Mouse (Mus musculus): ENCODE results near the gene Arhgap20. TPM values are rescaled to one million over a fixed set of nuclear protein-coding genes. Genes with fewer than 3 reads are reported as not detected.

Gene Arhgap20
- polyA plus RNA-seq, 1 experiment from 2014 or later, result 2.2 TPM

- Histone ChIP-seq H3K9me3 (replicated peaks) (no peaks in the 10 kb centered on the region), H3K36me3 (no peaks in the 10 kb centered on the region), H3K4me1 (no peaks in the 10 kb centered on the region), H3K27ac (replicated peaks) (no peak overlapping the region), H3K27me3 (ENCODE audit: low read depth, poor library complexity, severe bottlenecking) (no peaks in the 10 kb centered on the region), H3K4me3 (no peak overlapping the region)
- DNase-seq (ENCODE audit: low spot score), result no peak
- WGBS, result 83% methylated on average over 4 of the region's 4 CpGs
Measured at GRCm38 (mm10) chr9:51883319-51883718, 118.2 kb downstream of the Arhgap20 start.

DNA sequence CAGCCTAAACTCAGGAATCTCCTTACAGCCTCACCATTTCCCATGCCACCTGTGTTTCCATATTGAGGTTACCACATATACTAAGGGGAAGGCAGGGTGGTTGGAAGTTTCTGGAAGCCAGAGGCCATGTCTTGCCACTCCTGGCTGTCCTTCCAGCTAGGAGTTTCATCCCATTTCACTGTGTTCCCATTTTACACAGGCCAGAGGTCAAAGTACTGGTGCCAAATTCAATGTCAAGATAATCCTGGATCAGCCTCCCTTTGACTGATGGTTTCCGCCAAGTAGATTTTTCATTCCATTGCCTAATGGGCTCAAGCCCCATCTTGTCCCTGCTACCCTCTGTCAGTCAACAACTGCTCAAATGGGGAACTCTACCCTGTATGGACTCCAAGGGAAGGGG, 127.8 kb downstream of the Arhgap20 start:
- Histone ChIP-seq H3K4me1 (no peaks in the 10 kb centered on the region), H3K36me3 (no peaks in the 10 kb centered on the region), H3K27ac (replicated peaks) (no peak overlapping the region), H3K4me3 (no peak overlapping the region), H3K9me3 (replicated peaks) (no peaks in the 10 kb centered on the region), H3K27me3 (ENCODE audit: low read depth, poor library complexity, severe bottlenecking) (no peaks in the 10 kb centered on the region)
- DNase-seq (ENCODE audit: low spot score), result no peak
- WGBS, result 92% methylated on average over 1 of the region's 1 CpGs

Other genes with a start within 250 kb of the Arhgap20 start
- gene Fdx1, start 198.2 kb downstream of the Arhgap20 start, polyA plus RNA-seq (2016; fragmentation: Nextera tagmentation; extraction: Ambion mirVana), result 46.8 and 49.4 TPM in 2 replicates